Mouse (Mus musculus) CH12.LX (cell line): Measurements from ENCODE around the gene Maats1. TPM values are rescaled to one million over a fixed set of nuclear protein-coding genes. Genes with fewer than 3 reads are reported as not detected.

ENCODE experiments used
- DNase-seq: peaks from one replicate; pipeline ENCODE4 v3.0.0-alpha.2; 2013; ENCODE audit errors: extremely low read depth
- H3K27ac ChIP-seq: 2 replicates; pipeline ENCODE4 v1.5.1; 2012; ENCODE audit warnings: low read depth, mild to moderate bottlenecking, control low read depth, moderate library complexity; ENCODE audit not compliant: insufficient read depth
- H3K27me3 ChIP-seq: replicated peaks from 2 replicates; pipeline ENCODE3; 2012; ENCODE audit warnings: inconsistent platforms
- H3K36me3 ChIP-seq, 2 experiments: replicated peaks in 1 of 2; 2 replicates each; pipeline versions ENCODE3 to v1.6.1; 2012; ENCODE audit warnings: inconsistent platforms in 1 of 2, low read length in 1 of 2, mild to moderate bottlenecking in 1 of 2, mixed read lengths in 1 of 2, moderate library complexity in 1 of 2; ENCODE audit not compliant: control insufficient read depth in 1 of 2, insufficient read depth in 1 of 2
- H3K4me1 ChIP-seq, 2 experiments: 2 replicates each; pipeline ENCODE4 v1.6.1; 2012; ENCODE audit warnings: inconsistent platforms in 1 of 2, moderate library complexity in 1 of 2; ENCODE audit not compliant: insufficient read depth in 2 of 2, control insufficient read depth in 1 of 2
- H3K4me2 ChIP-seq: 2 replicates; pipeline ENCODE4 v1.6.1; 2012; ENCODE audit warnings: low read depth, mild to moderate bottlenecking, control low read depth; ENCODE audit not compliant: poor library complexity, insufficient read depth, severe bottlenecking
- H3K4me3 ChIP-seq, 3 experiments: fragments of 150-350 bp in 1 of 3; sonication (generic) in 1 of 3; replicated peaks in 1 of 3; 2 replicates each; pipeline versions ENCODE3 to v1.5.1; 2011 to 2012; ENCODE audit warnings: low read depth in 2 of 3, low read length in 2 of 3, mild to moderate bottlenecking in 2 of 3, moderate library complexity in 2 of 3, control low read depth in 1 of 3, improper control_type of control experiment in 1 of 3, inconsistent platforms in 1 of 3, mixed read lengths in 1 of 3; ENCODE audit not compliant: poor library complexity in 1 of 3
- H3K79me2 ChIP-seq: replicated peaks from 2 replicates; pipeline ENCODE4 v1.6.1; 2012; ENCODE audit warnings: mild to moderate bottlenecking, moderate library complexity; ENCODE audit not compliant: control insufficient read depth, poor library complexity, insufficient read depth, severe bottlenecking; ENCODE audit errors: extremely low read depth
- H3K9ac ChIP-seq: 2 replicates; pipeline ENCODE4 v1.6.1; 2012; ENCODE audit warnings: low read depth, mild to moderate bottlenecking, control low read depth, moderate library complexity; ENCODE audit not compliant: insufficient read depth
- H3K9me3 ChIP-seq: replicated peaks from 2 replicates; pipeline ENCODE3; 2012; ENCODE audit warnings: low read length, inconsistent platforms, mixed read lengths
- CHD2 ChIP-seq: IDR thresholded peaks from 2 replicates; pipeline ENCODE4 v1.6.1; 2011; ENCODE audit warnings: low read length, improper control_type of control experiment
- CTCF ChIP-seq, 2 experiments: IDR thresholded peaks in 1 of 2; conservative IDR thresholded peaks in 1 of 2; 2 replicates each; pipeline ENCODE4 v1.5.1; 2011 to 2012; ENCODE audit warnings: low read depth in 2 of 2, low read length in 2 of 2, improper control_type of control experiment in 1 of 2, inconsistent platforms in 1 of 2, mild to moderate bottlenecking in 1 of 2, moderate library complexity in 1 of 2
- ELF1 ChIP-seq: IDR thresholded peaks from 2 replicates; pipeline ENCODE4 v1.6.1; 2014; ENCODE audit warnings: low read depth, mild to moderate bottlenecking, inconsistent platforms, low read length, improper control_type of control experiment
- IRF4 ChIP-seq: IDR thresholded peaks from 2 replicates; pipeline ENCODE4 v1.6.1; 2014; ENCODE audit warnings: low read depth, mild to moderate bottlenecking, inconsistent platforms, low read length, improper control_type of control experiment
- JUN ChIP-seq: IDR thresholded peaks from 2 replicates; pipeline ENCODE4 v1.6.1; 2011; ENCODE audit warnings: low read depth, mild to moderate bottlenecking, low read length, improper control_type of control experiment, moderate library complexity; ENCODE audit not compliant: insufficient read depth
- KAT2A ChIP-seq: IDR thresholded peaks from 2 replicates; pipeline ENCODE4 v1.6.1; 2012; ENCODE audit warnings: low read length, improper control_type of control experiment, inconsistent platforms; ENCODE audit not compliant: insufficient replicate concordance
- MAZ ChIP-seq: IDR thresholded peaks from 2 replicates; pipeline ENCODE4 v1.6.1; 2012; ENCODE audit warnings: low read depth, mild to moderate bottlenecking, inconsistent platforms, low read length, improper control_type of control experiment, moderate library complexity
- MXI1 ChIP-seq: IDR thresholded peaks from 2 replicates; pipeline ENCODE4 v1.6.1; 2011; ENCODE audit warnings: mild to moderate bottlenecking, low read depth, low read length, improper control_type of control experiment
- POLR2A ChIP-seq: IDR thresholded peaks from 2 replicates; pipeline ENCODE4 v1.6.1; 2011; ENCODE audit warnings: low read depth, mild to moderate bottlenecking, improper control_type of control experiment, low read length
- RAD21 ChIP-seq: IDR thresholded peaks from 2 replicates; pipeline ENCODE4 v1.6.1; 2011; ENCODE audit warnings: low read depth, mild to moderate bottlenecking, low read length, improper control_type of control experiment, moderate library complexity
- RCOR1 ChIP-seq: conservative IDR thresholded peaks from 2 replicates; pipeline ENCODE4 v1.6.1; 2012; ENCODE audit warnings: low read depth, mild to moderate bottlenecking, inconsistent platforms, low read length, improper control_type of control experiment
- SIN3A ChIP-seq: IDR thresholded peaks from 2 replicates; pipeline ENCODE4 v1.6.1; 2012; ENCODE audit warnings: low read length, improper control_type of control experiment, inconsistent platforms
- UBTF ChIP-seq: IDR thresholded peaks from 2 replicates; pipeline ENCODE4 v1.6.1; 2012; ENCODE audit warnings: low read depth, mild to moderate bottlenecking, inconsistent platforms, low read length, improper control_type of control experiment, moderate library complexity
- USF2 ChIP-seq: conservative IDR thresholded peaks from 2 replicates; pipeline ENCODE4 v1.6.1; 2011; ENCODE audit warnings: low read depth, low read length, improper control_type of control experiment
- ZC3H11A ChIP-seq: IDR thresholded peaks from 2 replicates; pipeline ENCODE4 v1.6.1; 2012; ENCODE audit warnings: low read depth, mild to moderate bottlenecking, inconsistent platforms, low read length, improper control_type of control experiment
- ZKSCAN1 ChIP-seq: IDR thresholded peaks from 2 replicates; pipeline ENCODE4 v1.6.1; 2012; ENCODE audit warnings: low read depth, inconsistent platforms, low read length, improper control_type of control experiment, borderline replicate concordance
- dilution Hi-C: fragments of 300-500 bp; cut with MboI; formaldehyde crosslinking; loops from 2 replicates; pipeline ENCODE4 v1.14.3; 2020; ENCODE audit warnings: low sequenced_read_pairs; ENCODE audit not compliant: extremely low pct_unique_long_range_greater_than_20kb, extremely low pct_ligation_motif_present
- in situ Hi-C: fragments of 300-500 bp; cut with MboI; formaldehyde crosslinking; loops from 3 replicates; pipeline ENCODE4 v1.14.3; 2019; ENCODE audit warnings: low sequenced_read_pairs, low pct_ligation_motif_present, low pct_unique_long_range_greater_than_20kb, mixed read lengths
- polyA plus RNA-seq: library from polyadenylated mRNA; unstranded; fragments of >175 nt; gene quantifications from 2 replicates; pipeline ENCODE4 v1.2.1, GENCODE M21; 2012; ENCODE audit warnings: low read depth; ENCODE audit not compliant: insufficient read length
- total RNA-seq, 2 experiments: library from RNA; depleted of rRNA; stranded (reverse); fragments of 300-350 nt in 1 of 2; fragments of >200 nt in 1 of 2; gene quantifications; 2 replicates each; pipeline ENCODE4 v1.2.3; 2012 to 2014

Maats1 gene
- total and polyA plus RNA-seq, 3 experiments: 1.9 to 3.9 (median 2.0) TPM

- Histone ChIP-seq H3K9ac (no peak overlapping the region), H3K4me3 (no peak overlapping the region), H3K27me3 (no peaks in the 10 kb centered on the region), H3K9me3 (no peaks in the 10 kb centered on the region), H3K27ac (no peak overlapping the region), H3K36me3 (peaks cover 0 to 22% of the 10 kb centered on the region in 2 experiments), H3K4me2 (no peak overlapping the region), H3K79me2 (no peaks in the 10 kb centered on the region), H3K4me1 (peaks cover 23 to 53% of the 10 kb centered on the region in 2 experiments)
- TF ChIP-seq ZC3H11A (no peak), USF2 (no peak), POLR2A (no peak), CTCF (conservative IDR thresholded peaks at IDR 0.05 in 1 of 2, IDR thresholded peaks at IDR 0.05 in 1 of 2; ENCODE audit: low read depth in 2 of 2, low read length in 2 of 2) (no peak), UBTF (no peak), MAZ (no peak), ELF1 (no peak), KAT2A (no peak)
- DNase-seq: no peak
- dilution Hi-C loops: no loop called here
- in situ Hi-C loops: no loop called here
Observed at GRCm38 (mm10) chr16:38363657-38364056, 21.7 kb upstream of the Maats1 start.

- in situ Hi-C loops (no loop called here), dilution Hi-C loops (no loop called here)
- Histone ChIP-seq H3K4me3 (no peak overlapping the region), H3K36me3 (peaks cover 0 to 21% of the 10 kb centered on the region in 2 experiments), H3K4me2 (no peak overlapping the region), H3K9ac (no peak overlapping the region), H3K79me2 (no peaks in the 10 kb centered on the region), H3K27ac (no peak overlapping the region), H3K9me3 (no peaks in the 10 kb centered on the region), H3K27me3 (no peaks in the 10 kb centered on the region), H3K4me1 (peaks cover 24 to 54% of the 10 kb centered on the region in 2 experiments)
- TF ChIP-seq ZKSCAN1 (peak; percentile 39), MXI1 (no peak), SIN3A (no peak), RCOR1 (no peak), JUN (no peak), CHD2 (no peak), RAD21 (no peak), IRF4 (no peak)
- no peak for DNase-seq
Observed at GRCm38 (mm10) chr16:38363256-38363595, 21.3 kb upstream of the Maats1 start.
